Mouse (Mus musculus) heart, adult 2 months (tissue): ENCODE measurements at regions not wholly inside any gene's neighbourhood (a gene's known extent, or its start where the extent isn't known, plus 50 kb on each side); places are given as distances from the start of the nearest gene placed in this dataset.

Experiments
- CTCF ChIP-seq: fragments of 200-600 bp; IDR thresholded peaks from 2 replicates; pipeline ENCODE4 v1.8.1; 2022; ENCODE audit warnings: antibody characterized with exemption, mild to moderate bottlenecking, moderate library complexity
- EP300 ChIP-seq: fragments of 200-500 bp; IDR thresholded peaks from 2 replicates; pipeline ENCODE4 v1.6.1; 2011; ENCODE audit warnings: low read depth, low read length, control low read depth; ENCODE audit not compliant: insufficient read depth

DNA sequence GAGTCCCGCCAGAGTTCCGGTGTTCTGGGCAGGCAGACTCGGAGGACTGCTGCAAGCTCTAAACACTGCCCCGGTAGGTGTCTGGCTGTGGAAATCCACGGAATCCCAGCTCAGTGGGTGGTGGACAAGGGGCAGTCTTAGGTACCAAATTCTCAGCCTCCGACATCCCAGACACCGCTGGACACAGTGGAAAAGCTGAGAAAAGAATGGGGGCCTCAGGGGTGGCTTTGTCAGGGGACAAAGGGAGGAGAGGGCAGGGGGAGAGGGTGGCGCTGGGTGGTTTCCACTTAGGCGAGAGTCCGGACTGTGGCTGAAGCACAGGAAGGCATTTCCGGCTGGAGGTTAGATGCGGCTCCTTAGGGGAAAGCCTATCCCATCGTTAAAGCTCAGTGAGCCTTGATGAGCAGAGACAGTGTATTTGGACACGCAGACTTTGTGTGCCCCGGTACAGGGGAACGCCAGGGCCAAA is 217.5 kb upstream of the Zpld1 start:
- TF ChIP-seq CTCF (no peak), EP300 (no peak)
